Mouse (Mus musculus): ENCODE results near the gene Slc12a3. TPM values are rescaled to one million over a fixed set of nuclear protein-coding genes. Genes with fewer than 3 reads are reported as not detected.

The Slc12a3 gene
- under 1 TPM; 0.22 to 0.88 TPM for total RNA-seq (2021)
- long read RNA-seq, experiment 1, result 0 reads
- long read RNA-seq, experiment 2, result 0 reads

DNA sequence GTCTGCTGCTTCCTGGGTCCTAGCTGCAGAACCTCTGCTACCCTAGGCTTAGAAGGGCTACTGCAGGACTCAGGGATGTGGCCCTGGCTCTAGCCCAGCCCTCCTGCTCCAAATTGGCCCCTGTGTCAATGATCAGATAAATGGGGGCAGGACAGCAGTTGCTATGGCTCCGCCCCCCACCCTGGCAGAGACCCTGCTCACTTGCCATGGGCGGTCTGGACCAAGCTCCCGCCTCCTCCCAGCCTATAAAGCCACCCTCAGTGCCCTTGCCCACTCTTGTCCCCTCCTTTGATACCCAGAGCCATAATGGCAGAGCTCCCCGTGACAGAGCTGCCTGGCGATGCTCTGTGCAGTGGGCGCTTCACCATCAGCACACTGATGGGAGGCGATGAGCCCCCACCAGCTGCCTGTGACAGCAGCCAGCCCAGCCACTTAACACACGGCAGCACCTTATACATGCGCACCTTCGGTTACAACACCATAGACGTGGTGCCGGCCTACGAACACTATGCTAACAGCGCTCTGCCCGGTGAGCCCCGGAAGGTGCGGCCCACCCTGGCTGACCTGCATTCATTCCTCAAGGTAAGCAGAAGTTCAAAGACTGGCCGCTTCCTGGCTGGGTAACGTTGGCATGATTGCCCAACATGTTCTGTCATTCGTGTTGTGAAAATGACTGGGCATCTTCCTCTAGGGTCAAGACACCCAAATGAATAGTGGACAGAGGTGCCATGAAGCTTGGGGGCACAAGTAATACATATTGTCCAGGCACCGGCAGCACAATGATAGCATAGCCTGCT lies at the start of gene Slc12a3:
Slc12a3 (plus strand) TSS at position 270 of the 797 bp plus-strand sequence.
- intact Hi-C loops (cut with DNase I), result no loop called here
- DNase-seq, result no peak

DNA sequence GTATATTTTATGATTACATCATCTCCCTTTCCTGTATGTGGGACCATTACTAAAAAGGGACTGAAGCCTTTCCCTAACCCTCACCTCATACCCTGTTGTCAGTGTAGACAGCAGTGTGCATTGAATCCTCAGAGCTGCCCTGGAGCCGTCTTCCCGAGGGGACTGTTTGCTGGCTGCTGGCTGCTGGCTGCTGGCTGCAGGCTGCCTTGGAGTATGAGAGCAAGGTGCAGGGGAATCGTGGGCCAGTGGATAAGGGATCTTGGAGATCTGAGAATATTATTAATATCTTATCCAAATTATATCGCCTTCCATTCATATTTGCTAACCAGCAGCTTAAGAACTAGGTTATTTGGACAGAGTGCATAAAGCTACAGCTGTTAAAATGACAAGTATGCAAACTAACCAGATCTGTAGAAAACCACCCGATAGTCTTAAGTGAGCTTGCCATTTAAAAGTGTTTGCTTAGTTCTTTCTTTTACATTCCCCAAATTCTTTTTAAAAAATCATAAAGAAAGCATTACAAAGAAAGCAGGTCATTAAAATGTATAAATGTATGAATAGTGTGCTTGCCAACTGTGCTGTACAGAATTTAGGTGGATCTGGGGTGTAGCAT lies 48.9 kb upstream of the Slc12a3 start:
- intact Hi-C loops (cut with DNase I), result no loop called here
- DNase-seq, result no peak

DNA sequence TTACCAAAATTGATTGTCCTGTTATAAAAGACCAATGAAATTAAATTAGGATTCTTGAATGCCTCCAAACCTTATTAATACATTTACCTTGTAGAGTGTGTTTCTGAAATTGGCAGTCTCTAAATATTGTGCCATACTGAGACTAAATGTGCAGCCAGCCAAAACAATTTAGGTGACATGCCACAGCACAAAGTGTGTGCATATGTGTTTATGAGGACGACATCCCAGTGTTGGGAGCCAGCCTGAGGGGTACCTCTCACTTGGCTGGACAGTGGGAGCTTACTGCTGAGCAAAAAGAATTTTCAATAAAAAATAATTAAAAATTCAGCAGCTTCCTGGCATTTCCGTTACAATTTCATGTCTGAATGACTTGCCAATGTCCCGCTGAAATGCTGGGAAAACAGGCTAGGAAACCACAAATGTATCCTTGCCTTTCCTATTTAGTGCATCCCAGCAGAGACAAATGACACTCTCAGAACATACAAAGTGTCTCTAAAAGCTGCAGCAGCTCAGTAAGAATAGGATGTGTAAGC lies 46.5 kb upstream of the Slc12a3 start:
- DNase-seq, result no peak
- intact Hi-C loops (cut with DNase I), result no loop called here

DNA sequence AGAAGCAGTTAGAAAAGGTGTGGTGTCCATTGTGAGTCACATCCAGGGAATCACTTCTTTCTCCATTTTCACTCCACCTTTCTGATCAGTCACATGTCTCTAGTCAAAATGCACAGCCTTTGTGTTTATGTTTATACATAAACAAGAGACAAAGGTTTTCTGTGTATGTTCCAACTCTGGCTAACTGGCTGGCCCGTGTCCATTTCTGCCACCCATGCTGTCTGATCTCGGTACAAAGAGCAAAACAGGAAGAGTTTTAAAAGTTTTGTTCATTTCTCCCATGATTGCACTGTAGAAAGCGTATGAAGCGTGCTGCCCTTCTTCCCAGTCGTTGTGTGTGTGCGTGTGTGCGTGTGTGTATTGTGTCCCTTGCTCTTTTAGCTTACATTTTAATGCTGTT lies 44.8 kb upstream of the Slc12a3 start:
- no peak for DNase-seq
- intact Hi-C loops (cut with DNase I), result no loop called here

DNA sequence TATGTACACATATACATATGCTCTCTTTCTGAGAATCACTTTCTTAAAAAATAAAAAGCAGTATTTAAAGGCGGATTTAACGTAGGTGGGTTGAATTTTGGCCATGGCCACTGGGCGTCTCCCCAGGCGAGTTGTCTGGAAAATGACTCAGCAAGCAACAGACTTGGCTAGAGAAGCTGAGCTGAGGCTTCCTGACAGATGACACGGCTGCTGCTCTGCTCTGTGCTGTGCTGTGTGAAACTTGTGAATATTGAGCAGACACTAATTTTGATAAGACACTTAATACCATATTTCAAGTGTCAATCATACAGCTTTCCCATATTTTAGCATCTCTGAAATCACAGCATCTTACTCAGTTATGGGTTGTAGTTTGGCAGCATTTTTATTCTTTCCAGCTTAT lies 38.4 kb upstream of the Slc12a3 start:
- peak in 1 of 2 experiments; percentile 19 for DNase-seq
- intact Hi-C loops (cut with DNase I), result no loop called here

DNA sequence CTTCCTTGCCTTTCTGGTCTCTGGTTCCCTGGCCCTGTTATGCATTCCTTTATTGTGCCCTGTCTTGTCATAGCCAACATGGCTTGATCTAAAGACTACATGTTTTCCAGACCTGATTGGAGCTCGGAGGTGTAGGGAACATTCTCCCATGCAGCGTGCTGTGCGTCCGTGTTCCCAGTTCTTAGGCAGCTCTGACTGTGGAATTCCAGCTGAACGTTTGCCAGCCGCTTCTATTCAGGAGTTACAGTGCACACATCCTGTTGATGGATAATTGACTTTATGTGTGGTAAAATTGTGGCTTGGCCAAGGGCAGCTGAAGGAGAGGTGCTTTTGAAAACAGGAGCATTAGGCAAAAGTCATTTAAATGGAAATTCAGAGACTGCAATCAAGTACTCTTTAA lies 36.9 kb upstream of the Slc12a3 start:
- intact Hi-C loops (cut with DNase I), result no loop called here
- DNase-seq, result peak; percentile 36 to 52

DNA sequence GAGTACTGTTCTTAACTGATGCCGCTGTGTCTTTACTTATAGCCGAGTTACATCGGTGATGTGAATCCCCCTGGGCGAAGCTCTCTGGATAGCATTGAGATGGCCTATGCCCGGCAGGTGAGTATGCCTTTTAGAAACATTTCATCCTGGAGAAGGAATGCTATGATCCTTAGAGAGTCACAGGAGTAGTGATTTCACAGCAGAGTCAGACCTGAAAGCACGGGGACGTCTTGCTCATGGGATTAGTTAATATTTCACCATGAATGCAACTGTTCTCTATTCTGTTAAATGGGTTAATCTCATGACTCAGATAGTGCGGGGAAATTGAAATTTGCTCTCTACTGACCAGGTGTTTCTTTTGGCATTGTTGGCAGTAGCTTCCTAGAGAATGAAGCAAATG lies 36.4 kb upstream of the Slc12a3 start:
- intact Hi-C loops (cut with DNase I), result no loop called here
- DNase-seq, result no peak

DNA sequence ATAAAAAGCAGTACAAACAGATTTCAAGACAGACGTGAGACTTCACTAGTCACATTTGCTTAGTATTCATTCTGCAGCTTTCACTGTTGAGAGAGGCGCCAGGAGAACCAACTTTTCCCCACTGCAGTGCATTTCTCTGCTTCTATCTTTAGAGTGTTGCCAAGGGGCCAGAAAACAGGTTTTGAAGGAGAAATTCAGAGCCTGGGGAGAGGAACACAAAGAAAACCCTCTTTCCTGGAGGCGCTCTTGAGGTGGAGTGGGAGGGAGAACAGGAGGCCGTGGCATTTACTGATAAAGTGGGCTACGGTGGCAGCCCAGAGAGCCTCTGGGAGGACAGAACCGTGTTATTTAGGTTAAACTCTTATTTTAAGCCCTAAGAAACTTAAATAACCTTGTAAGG lies 33.3 kb upstream of the Slc12a3 start:
- DNase-seq, result no peak
- intact Hi-C loops (cut with DNase I), result no loop called here

DNA sequence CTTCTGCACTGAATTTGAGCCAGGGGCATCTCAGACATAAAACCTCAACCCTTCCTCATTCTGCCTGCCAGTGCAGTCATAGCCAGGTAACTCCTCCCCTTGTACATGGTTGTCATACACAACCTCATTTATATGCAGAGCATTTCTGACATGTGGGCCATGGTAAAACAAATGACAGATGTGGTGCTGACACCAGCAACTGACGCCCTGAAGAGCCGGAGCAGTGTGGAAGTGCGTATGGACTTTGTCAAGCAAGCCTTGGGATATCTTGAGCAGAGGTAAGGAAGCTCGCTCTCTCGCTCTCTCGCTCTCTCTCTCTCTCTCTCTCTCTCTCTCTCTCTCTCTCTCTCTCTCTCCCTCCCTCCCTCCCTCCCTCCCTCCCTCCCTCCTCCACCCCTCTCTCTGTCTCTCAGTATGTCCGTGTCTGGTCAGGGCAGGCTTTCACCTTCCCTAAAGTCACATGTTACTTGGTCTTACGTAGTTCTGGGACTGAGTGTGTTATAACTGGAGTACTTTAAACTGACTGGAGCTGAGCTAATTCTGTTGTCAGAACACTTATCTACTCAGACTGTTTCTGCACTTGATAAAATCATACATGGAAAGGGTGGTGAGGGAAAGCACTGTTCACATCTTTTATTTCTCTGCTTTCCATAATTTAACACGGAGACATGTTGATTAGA lies 32.5 kb upstream of the Slc12a3 start:
- intact Hi-C loops (cut with DNase I), result no loop called here
- no peak for DNase-seq

DNA sequence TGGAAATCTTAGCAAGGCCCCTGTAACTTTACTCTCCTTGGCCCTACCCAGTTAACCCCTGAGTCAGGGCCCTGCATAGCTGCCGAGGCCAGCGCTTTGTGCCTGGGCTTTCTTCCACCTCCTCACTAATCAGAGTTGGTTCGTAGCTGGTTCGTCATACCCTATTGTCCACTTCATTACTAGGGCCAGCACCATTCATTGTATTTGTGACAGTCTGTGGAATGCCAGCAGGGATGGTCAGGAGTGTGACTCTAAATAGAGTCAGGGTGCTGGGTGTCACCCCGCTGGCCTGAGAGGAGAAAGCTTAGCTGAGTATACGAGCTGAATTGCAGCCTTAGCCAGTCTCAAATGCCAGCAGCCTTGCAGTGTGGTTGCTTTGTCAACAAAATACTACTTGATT lies 31.9 kb upstream of the Slc12a3 start:
- intact Hi-C loops (cut with DNase I), result no loop called here
- no peak for DNase-seq

DNA sequence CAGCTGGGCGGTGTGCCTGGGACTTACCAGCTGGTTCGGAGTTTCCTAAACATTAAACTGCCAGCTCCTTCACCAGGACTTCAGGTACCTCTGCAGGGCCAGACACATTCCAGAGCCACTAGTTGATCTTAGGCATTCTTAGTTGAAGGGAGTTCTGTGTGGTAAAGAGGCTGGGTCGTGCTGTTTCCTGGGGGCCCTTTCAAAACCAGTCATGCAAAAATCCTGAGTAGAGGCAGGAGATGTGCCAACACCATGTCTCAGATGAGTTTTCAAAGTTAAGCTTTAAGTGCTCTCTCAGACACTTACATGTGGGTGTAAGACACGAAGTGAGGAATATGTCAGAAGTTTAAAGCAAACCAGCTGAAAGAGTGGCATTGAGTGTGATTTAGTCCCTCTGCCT lies 28.2 kb upstream of the Slc12a3 start:
- intact Hi-C loops (cut with DNase I), result no loop called here
- DNase-seq, result no peak

DNA sequence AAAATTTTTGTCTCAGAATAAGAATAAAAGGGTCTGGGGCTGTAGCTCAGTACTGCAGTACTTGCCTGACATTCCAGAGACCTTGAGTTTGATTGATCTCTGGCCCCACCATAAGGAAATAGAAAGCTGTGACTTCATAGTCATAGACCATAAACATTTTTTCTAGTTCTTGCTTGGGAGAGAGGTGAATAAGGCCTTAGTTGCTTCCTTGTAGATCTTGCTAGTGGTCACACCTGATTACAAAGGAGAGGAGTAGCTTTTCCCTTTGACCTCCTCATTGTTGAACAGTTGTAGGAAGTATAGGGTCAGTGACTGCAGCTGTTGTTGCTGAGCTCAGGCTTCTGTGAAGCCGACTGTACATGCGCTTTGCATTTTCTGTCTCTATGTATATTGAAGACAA lies 24.6 kb upstream of the Slc12a3 start:
- DNase-seq, result no peak
- intact Hi-C loops (cut with DNase I), result no loop called here

DNA sequence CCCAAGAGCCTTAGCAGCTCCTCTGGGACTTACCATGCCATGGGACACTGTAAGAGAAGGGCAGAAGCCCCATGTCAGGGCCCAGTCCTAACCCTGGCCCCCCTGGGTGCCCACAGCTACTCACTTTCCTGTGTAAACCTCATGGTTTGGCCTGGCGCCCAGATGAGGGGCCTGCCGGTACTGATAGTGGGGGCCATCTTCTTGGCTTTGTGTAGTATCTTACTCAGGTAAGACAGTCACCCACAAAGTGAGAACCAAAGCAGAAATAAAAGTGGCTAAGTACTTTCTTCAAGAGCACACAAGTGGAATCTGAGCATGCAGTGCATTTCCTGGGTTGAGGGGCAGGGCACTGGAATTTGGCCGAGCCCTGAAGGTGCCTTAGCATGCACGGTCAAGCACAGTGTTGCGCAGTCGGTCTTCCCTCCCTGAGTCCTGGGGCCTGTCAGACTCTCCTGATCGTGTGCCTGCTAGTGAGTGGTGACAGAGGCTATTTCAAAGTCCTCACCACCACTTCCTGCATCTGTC lies 21.9 kb upstream of the Slc12a3 start:
- intact Hi-C loops (cut with DNase I), result no loop called here
- DNase-seq, result no peak

DNA sequence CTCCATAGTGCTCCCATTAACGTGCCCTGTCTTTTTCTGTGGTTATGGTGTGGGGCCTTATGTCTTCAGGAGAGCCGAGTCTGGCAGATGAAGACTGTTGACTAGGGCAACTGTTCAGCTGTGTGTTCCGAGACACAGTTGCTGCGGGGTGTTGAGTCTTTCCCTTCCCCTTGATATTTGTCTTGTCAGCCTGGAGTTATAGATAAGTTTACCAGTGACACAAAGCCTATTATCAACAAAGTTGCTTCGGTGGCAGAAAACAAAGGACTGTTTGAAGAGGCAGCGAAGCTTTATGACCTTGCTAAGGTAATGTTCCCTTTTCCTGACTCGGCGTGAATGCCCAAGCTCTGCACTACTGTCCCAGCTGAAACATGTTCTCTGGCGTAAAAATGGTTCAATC lies 21.3 kb upstream of the Slc12a3 start:
- intact Hi-C loops (cut with DNase I), result no loop called here

DNA sequence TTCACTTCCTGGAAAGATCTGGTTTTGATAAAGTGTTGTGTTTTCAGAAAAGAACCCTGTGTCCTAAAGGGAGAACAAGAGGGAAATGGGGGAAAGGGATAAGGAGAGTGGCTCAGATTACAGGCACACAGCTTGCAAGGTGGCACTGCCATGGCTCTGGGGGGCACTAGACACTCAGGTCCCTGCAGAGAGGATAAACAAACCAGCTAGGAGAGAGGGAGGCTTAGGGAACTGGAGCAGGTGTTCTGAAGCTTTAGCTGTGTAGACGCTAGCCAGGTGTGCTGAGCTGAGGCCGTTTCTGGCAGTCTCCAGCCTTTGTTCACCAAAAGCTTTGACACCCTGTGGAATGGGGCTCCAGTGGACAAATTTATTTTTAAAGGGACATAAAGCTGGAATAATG lies 14.9 kb upstream of the Slc12a3 start:
- intact Hi-C loops (cut with DNase I), result no loop called here
- DNase-seq, result no peak

More for the DNA sequence above, 21.3 kb upstream of the Slc12a3 start:
- DNase-seq, result no peak

DNA sequence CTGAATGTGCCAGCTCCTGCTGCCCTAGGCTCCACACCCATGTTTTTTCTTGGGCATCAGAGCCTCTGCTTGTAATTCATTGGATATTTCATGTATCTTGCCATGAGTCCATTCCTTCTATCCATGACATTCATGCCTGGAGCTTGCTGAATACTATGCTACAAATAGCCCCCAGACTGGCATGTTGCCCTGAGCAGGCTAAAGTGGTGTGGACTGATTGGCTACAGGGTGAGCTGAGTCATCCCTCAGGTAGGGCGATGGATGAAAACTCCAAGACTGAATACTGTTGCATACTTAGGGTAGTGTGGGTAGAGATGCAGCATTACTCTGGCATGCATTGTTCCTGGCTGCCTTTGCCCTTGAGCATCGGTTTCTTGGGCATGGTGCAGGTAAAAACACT lies 11.8 kb upstream of the Slc12a3 start:
- intact Hi-C loops (cut with DNase I), result no loop called here
- peak in 1 of 2 experiments; percentile 48 for DNase-seq

DNA sequence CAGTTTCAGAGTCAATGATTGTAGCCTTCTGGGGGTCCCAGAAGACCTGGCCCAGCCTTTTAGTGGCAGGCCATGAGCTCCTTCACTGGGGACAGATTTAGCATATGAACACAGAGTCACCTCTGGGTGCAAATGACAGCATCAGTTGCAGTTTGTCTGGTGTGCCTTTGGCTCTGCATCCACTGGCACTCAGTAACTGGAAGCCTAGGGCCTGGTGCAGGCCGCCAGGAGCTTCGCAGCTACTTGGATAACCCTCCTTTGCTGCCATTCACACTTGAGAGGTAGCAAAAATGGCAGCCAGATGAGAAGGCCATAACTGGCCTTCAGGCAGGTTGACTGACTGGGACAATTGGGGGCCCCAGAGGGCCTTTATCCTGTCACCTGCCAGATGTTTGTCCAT lies 11.3 kb upstream of the Slc12a3 start:
- DNase-seq, result no peak

DNA sequence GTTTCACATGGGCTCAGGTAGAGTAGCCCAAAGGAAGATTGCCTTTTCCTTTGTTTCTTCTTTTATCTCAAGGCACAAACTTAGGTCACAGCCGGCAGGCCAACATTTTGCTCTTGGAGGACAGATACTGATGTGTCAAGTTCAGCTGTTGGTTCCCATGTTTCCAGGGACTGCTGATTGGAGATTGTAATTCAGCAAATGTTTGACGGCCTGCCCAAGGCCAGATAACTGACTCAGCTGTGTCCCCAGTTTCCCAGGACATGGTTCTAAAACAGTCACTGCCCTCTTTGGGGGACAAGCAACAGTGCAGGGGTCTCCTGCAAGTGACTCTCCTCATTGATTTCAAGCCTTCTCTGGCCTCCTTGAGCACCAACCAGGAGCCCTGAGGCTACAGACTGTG lies 9.0 kb upstream of the Slc12a3 start:
- DNase-seq, result no peak
- intact Hi-C loops (cut with DNase I), result no loop called here

More for the DNA sequence above, 11.3 kb upstream of the Slc12a3 start:
- intact Hi-C loops (cut with DNase I), result no loop called here

DNA sequence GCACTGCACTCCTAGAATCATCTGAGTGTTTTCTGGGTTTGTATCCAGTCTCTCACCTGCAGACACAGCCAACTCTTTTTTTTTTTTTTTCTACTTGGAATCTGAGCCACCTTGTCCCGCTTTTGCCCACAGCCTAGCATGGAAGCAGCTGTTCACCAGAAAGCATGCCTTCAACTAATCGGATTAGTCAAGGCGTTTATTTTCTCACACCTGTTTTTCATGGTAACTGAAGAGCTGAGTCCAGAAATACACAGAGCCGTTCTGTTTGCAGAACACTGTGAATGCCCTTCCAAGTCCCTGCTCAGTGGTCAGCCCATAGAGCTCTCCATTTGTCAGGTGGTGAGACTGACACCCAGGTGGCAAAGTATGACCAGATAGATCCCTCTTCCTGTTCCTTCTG lies 6.9 kb upstream of the Slc12a3 start:
- DNase-seq, result no peak
- intact Hi-C loops (cut with DNase I), result no loop called here

DNA sequence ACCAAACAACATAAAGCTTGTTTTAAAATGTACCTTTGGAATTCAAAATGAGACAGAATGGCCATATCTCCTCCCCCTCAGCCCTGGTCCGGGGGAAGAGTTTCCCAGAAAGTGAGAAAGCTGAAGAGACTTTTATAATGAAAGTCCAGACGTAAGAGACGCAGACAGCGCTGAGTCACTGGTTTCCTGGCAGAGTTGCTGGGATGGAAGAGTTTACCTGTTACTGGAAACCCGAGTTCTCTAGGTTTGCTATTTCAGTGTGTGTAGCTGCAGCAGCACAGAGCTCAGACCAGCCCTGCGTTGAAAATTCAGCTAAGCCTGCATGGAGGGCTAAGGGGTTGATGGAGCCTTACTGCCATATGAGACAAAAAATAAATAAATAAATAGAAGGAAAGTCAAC lies 6.0 kb upstream of the Slc12a3 start:
- DNase-seq, result no peak
- intact Hi-C loops (cut with DNase I), result no loop called here

DNA sequence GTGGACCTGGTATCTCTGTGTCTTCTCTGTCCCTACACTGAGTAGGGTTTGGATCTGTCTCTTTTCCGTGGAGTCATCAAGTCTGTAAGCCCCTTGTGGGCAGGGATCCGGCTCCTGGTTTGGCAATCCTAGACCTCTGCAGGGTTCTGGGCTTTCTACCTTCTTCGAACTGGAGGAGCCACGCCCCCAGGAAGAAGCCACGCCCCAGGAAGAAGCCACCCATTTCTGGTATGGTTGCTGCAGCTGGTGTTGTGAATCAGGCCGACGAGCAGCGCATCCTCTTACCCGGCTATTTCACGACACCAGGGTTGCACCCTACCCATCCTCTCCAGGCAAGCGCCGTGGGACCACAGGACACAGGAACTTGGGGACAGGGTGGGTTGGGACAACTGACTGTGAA lies 4.9 kb upstream of the Slc12a3 start:
- intact Hi-C loops (cut with DNase I), result no loop called here
- DNase-seq, result no peak

Data from heart, postnatal 14 days (tissue).